ENCODE assay signal across 29 mouse cellular contexts in the genomic region with DNA sequence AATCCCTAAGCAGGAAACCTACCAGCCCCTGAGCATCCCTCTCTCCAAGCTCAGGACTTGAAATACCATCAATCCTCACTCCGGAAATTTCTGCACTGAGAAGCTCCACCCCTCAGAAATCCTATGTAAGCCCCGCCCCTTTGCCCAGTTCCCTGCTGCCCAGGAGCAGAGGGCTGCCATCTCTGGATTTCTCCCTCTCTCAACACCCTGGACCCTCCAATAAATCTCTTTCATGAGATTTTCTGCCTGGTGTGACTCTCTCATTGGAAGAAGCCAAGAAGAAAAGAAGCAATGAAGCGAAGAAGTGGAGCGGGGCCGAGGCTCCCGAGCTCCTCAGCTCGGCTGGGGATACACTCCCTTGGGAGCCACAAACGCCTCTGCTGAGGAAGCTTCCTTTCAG. TPM values are rescaled to one million over a fixed set of nuclear protein-coding genes. Genes with fewer than 3 reads are reported as not detected.
DNase-seq lines count a peak whose midpoint lies in the region; ATAC-seq and TF ChIP-seq lines count a peak whose summit lies in the region.
"Had no signal": no experiment of that assay in that cellular context is flagged by ENCODE, and none has a peak within 500 bp of the region (broad histone marks: within the 10 kb centered on the region; RNA-seq: fewer than 3 reads in every experiment).

No protein-coding gene starts in this region.

- H3K4me3 ChIP-seq in forebrain, embryonic 11.5 days (ENCODE audit: low read depth, low read length): no peak overlapping the region
- no peak overlapping the region for H3K4me3 ChIP-seq in forebrain, embryonic 16.5 days (replicated peaks; ENCODE audit: low read length)
- no peak overlapping the region for H3K4me3 ChIP-seq in hindbrain, postnatal 0 days (ENCODE audit: low read length)
- no peak overlapping the region for H3K4me3 ChIP-seq in hindbrain, embryonic 12.5 days
- H3K4me3 ChIP-seq in testis, adult 2 months (ENCODE audit: control insufficient read depth, low read depth, low read length): 0 out of 2 replicates have a peak overlapping the region, but pooled peaks have one; percentile 9
- H3K4me3 ChIP-seq in left cerebral cortex, adult 2 months: no peak overlapping the region
- H3K4me3 ChIP-seq: embryonic facial prominence, embryonic 10.5 days; myocyte had no signal

- ATAC-seq in forebrain, embryonic 11.5 days (replicated peaks; ENCODE audit: low FRiP score): peak; percentile 66; the same call in 1 of the 2 replicates
- ATAC-seq in forebrain, embryonic 16.5 days: no peak
- 0 out of 2 replicates have a peak, but pooled peaks have one; percentile 27 for ATAC-seq in hindbrain, postnatal 0 days
- ATAC-seq in hindbrain, embryonic 12.5 days (ENCODE audit: low FRiP score): no peak
- ATAC-seq: intestine, embryonic 16.5 days; midbrain, embryonic 16.5 days had no signal

- TF ChIP-seq CTCF in hindbrain, postnatal 0 days (IDR thresholded peaks at IDR 0.05; ENCODE audit: low read depth): no peak
- TF ChIP-seq CTCF in testis, adult 2 months (IDR thresholded peaks at IDR 0.05; ENCODE audit: control insufficient read depth, insufficient read depth, insufficient replicate concordance, low read depth, low read length): no peak
- TF ChIP-seq CTCF in left cerebral cortex, adult 2 months (IDR thresholded peaks at IDR 0.05): no peak

- intact Hi-C loops in left cerebral cortex, adult 2 months (cut with DNase I): no loop called here

- H3K9me3 ChIP-seq in forebrain, embryonic 11.5 days (ENCODE audit: control insufficient read depth, low read length): no peaks in the 10 kb centered on the region
- H3K9me3 ChIP-seq in forebrain, embryonic 16.5 days (ENCODE audit: control insufficient read depth, low read length): no peaks in the 10 kb centered on the region
- H3K9me3 ChIP-seq in hindbrain, postnatal 0 days (ENCODE audit: low read length): no peaks in the 10 kb centered on the region
- no peaks in the 10 kb centered on the region for H3K9me3 ChIP-seq in hindbrain, embryonic 12.5 days (replicated peaks)
- H3K9me3 ChIP-seq: embryonic facial prominence, embryonic 10.5 days had no signal

- no peak overlapping the region for H3K27ac ChIP-seq in forebrain, embryonic 11.5 days (ENCODE audit: low read depth, low read length)
- no peak overlapping the region for H3K27ac ChIP-seq in forebrain, embryonic 16.5 days (ENCODE audit: low read length)
- H3K27ac ChIP-seq in hindbrain, postnatal 0 days: no peak overlapping the region
- no peak overlapping the region for H3K27ac ChIP-seq in hindbrain, embryonic 12.5 days
- H3K27ac ChIP-seq in testis, adult 2 months (ENCODE audit: control insufficient read depth, insufficient read depth, low read depth, low read length): no peak overlapping the region
- no peak overlapping the region for H3K27ac ChIP-seq in left cerebral cortex, adult 2 months
- H3K27ac ChIP-seq: embryonic facial prominence, embryonic 10.5 days had no signal

- H3K4me2 ChIP-seq in forebrain, embryonic 11.5 days (ENCODE audit: low read depth, low read length, severe bottlenecking): no peak overlapping the region
- no peak overlapping the region for H3K4me2 ChIP-seq in forebrain, embryonic 16.5 days (ENCODE audit: low read length)
- no peak overlapping the region for H3K4me2 ChIP-seq in hindbrain, postnatal 0 days (ENCODE audit: low read depth, low read length)
- no peak overlapping the region for H3K4me2 ChIP-seq in hindbrain, embryonic 12.5 days (replicated peaks)

- no peak for TF ChIP-seq POLR2A in testis, adult 2 months (IDR thresholded peaks at IDR 0.05; ENCODE audit: control insufficient read depth, low read depth, low read length)

- no peak overlapping the region for H3K9ac ChIP-seq in forebrain, embryonic 11.5 days (ENCODE audit: low read length)
- no peak overlapping the region for H3K9ac ChIP-seq in forebrain, embryonic 16.5 days (replicated peaks; ENCODE audit: low read depth, low read length)
- no peak overlapping the region for H3K9ac ChIP-seq in hindbrain, postnatal 0 days (replicated peaks; ENCODE audit: low read length)
- H3K9ac ChIP-seq in hindbrain, embryonic 12.5 days: no peak overlapping the region

- no peaks in the 10 kb centered on the region for H3K4me1 ChIP-seq in forebrain, embryonic 11.5 days (replicated peaks; ENCODE audit: control insufficient read depth, insufficient read depth, low read length)
- no peaks in the 10 kb centered on the region for H3K4me1 ChIP-seq in forebrain, embryonic 16.5 days (replicated peaks; ENCODE audit: control insufficient read depth, insufficient read depth, low read length)
- no peaks in the 10 kb centered on the region for H3K4me1 ChIP-seq in hindbrain, postnatal 0 days (ENCODE audit: insufficient read depth, low read length)
- H3K4me1 ChIP-seq in hindbrain, embryonic 12.5 days: no peaks in the 10 kb centered on the region
- H3K4me1 ChIP-seq in testis, adult 2 months (ENCODE audit: control insufficient read depth, insufficient read depth, low read length): peaks cover 12% of the 10 kb centered on the region
- H3K4me1 ChIP-seq: embryonic facial prominence, embryonic 10.5 days had no signal

- no peaks in the 10 kb centered on the region for H3K27me3 ChIP-seq in forebrain, embryonic 11.5 days (ENCODE audit: control insufficient read depth, insufficient read depth, low read length)
- no peaks in the 10 kb centered on the region for H3K27me3 ChIP-seq in forebrain, embryonic 16.5 days (replicated peaks; ENCODE audit: control insufficient read depth, insufficient read depth, low read length)
- H3K27me3 ChIP-seq in hindbrain, postnatal 0 days (ENCODE audit: insufficient read depth, low read length): no peaks in the 10 kb centered on the region
- no peaks in the 10 kb centered on the region for H3K27me3 ChIP-seq in hindbrain, embryonic 12.5 days
- no peaks in the 10 kb centered on the region for H3K27me3 ChIP-seq in testis, adult 2 months (ENCODE audit: control insufficient read depth, insufficient read depth, low read length)

- WGBS in forebrain, embryonic 11.5 days: 41% methylated on average over 8 of the region's 8 CpGs
- 23% methylated on average over 8 of the region's 8 CpGs for WGBS in forebrain, embryonic 16.5 days
- 32% methylated on average over 8 of the region's 8 CpGs for WGBS in hindbrain, postnatal 0 days
- WGBS in hindbrain, embryonic 12.5 days: 41% methylated on average over 8 of the region's 8 CpGs

- DNase-seq in forebrain, embryonic 11.5 days (ENCODE audit: low spot score): no peak
- DNase-seq in hindbrain, postnatal 0 days (ENCODE audit: low spot score): no peak
- no peak for DNase-seq in testis, postnatal 10 days (ENCODE audit: low spot score)
- no peak for DNase-seq in left cerebral cortex, adult 2 months (ENCODE audit: extremely low spot score in 1 of 2, low spot score in 2 of 2)
- DNase-seq: adrenal gland, postnatal 14 days; cerebellum, adult 9-10 months; gastrocnemius, postnatal 36 days; kidney, postnatal 10 days; right cerebral cortex, postnatal 14 days; thymus, postnatal 25 days had no signal

- H3K36me3 ChIP-seq in forebrain, embryonic 11.5 days (ENCODE audit: control insufficient read depth, insufficient read depth, low read length): no peaks in the 10 kb centered on the region
- H3K36me3 ChIP-seq in forebrain, embryonic 16.5 days (ENCODE audit: control insufficient read depth, insufficient read depth): no peaks in the 10 kb centered on the region
- no peaks in the 10 kb centered on the region for H3K36me3 ChIP-seq in hindbrain, postnatal 0 days (ENCODE audit: insufficient read depth, low read length)
- H3K36me3 ChIP-seq in hindbrain, embryonic 12.5 days: no peaks in the 10 kb centered on the region
- no peaks in the 10 kb centered on the region for H3K36me3 ChIP-seq in testis, adult 2 months (ENCODE audit: control insufficient read depth, insufficient read depth, low read length)
- H3K36me3 ChIP-seq: embryonic facial prominence, embryonic 10.5 days had no signal

RNA-seq across cellular contexts. Expression of a gene that starts 18.6 kb away (rescaled TPM):
- 0.31 and 0.51 TPM in 2 replicates for polyA plus RNA-seq in forebrain, embryonic 11.5 days (2014; fragmentation: Nextera tagmentation; extraction: Ambion mirVana)
- not detected in 2 replicates for polyA plus RNA-seq in forebrain, embryonic 16.5 days (2015; fragmentation: Nextera tagmentation; extraction: Ambion mirVana)
- not detected in 2 replicates for total RNA-seq in hindbrain, postnatal 0 days (2014; rRNA removed)
- polyA plus RNA-seq in hindbrain, postnatal 0 days (2015; fragmentation: Nextera tagmentation; extraction: Ambion mirVana): not detected in 2 replicates
- 0.17 and 0.68 TPM in 2 replicates for polyA plus RNA-seq in hindbrain, embryonic 12.5 days (2016; fragmentation: Nextera tagmentation; extraction: Ambion mirVana)
- not detected in 2 replicates for polyA plus RNA-seq in testis, adult 2 months (2012; rRNA removed)
- not detected for total RNA-seq in left cerebral cortex, adult 2 months (2021)
- total RNA-seq: adrenal gland, postnatal 14 days; gastrocnemius, adult 18-20 months; gastrocnemius, postnatal 36 days; hematopoietic stem cell, adult 5-6 weeks; layer of hippocampus, adult 18-20 months; layer of hippocampus, postnatal 25 days; left cerebral cortex, postnatal 10 days; liver, adult 2 months; megakaryocyte-erythroid progenitor cell, adult 5-6 weeks; neutrophil, adult 5-6 weeks had no signal
- polyA plus RNA-seq: embryonic facial prominence, embryonic 10.5 days; heart, embryonic 16.5 days; intestine, embryonic 16.5 days; limb, embryonic 11.5 days; liver, adult 2 months; liver, embryonic 16.5 days; lung, embryonic 16.5 days; midbrain, embryonic 16.5 days; myocyte had no signal

RNA-seq across cellular contexts. Expression of a gene that starts 20.5 kb away (rescaled TPM):
- not detected in 2 replicates for polyA plus RNA-seq in forebrain, embryonic 11.5 days (2014; fragmentation: Nextera tagmentation; extraction: Ambion mirVana)
- 0.33 and 0.46 TPM in 2 replicates for polyA plus RNA-seq in forebrain, embryonic 16.5 days (2015; fragmentation: Nextera tagmentation; extraction: Ambion mirVana)
- total RNA-seq in hindbrain, postnatal 0 days (2014; rRNA removed): 1.7 TPM in 2 replicates
- polyA plus RNA-seq in hindbrain, postnatal 0 days (2015; fragmentation: Nextera tagmentation; extraction: Ambion mirVana): 2.7 and 3.1 TPM in 2 replicates
- 0.50 and 0.57 TPM in 2 replicates for polyA plus RNA-seq in hindbrain, embryonic 12.5 days (2016; fragmentation: Nextera tagmentation; extraction: Ambion mirVana)
- 0.08 TPM in 1 of 2 replicates, not detected in the other for polyA plus RNA-seq in testis, adult 2 months (2012; rRNA removed)
- total RNA-seq in left cerebral cortex, adult 2 months (2021): not detected
- total RNA-seq: adrenal gland, postnatal 14 days; gastrocnemius, adult 18-20 months; gastrocnemius, postnatal 36 days; hematopoietic stem cell, adult 5-6 weeks; layer of hippocampus, adult 18-20 months; layer of hippocampus, postnatal 25 days; left cerebral cortex, postnatal 10 days; liver, adult 2 months; megakaryocyte-erythroid progenitor cell, adult 5-6 weeks; neutrophil, adult 5-6 weeks had no signal
- polyA plus RNA-seq: embryonic facial prominence, embryonic 10.5 days; intestine, embryonic 16.5 days; liver, adult 2 months; liver, embryonic 16.5 days; lung, embryonic 16.5 days had no signal

RNA-seq across cellular contexts. Expression of a gene that starts 36.1 kb away (rescaled TPM):
- polyA plus RNA-seq in forebrain, embryonic 11.5 days (2014; fragmentation: Nextera tagmentation; extraction: Ambion mirVana): not detected in 2 replicates
- polyA plus RNA-seq in forebrain, embryonic 16.5 days (2015; fragmentation: Nextera tagmentation; extraction: Ambion mirVana): not detected in 2 replicates
- not detected in 2 replicates for total RNA-seq in hindbrain, postnatal 0 days (2014; rRNA removed)
- not detected in 2 replicates for polyA plus RNA-seq in hindbrain, postnatal 0 days (2015; fragmentation: Nextera tagmentation; extraction: Ambion mirVana)
- not detected in 2 replicates for polyA plus RNA-seq in hindbrain, embryonic 12.5 days (2016; fragmentation: Nextera tagmentation; extraction: Ambion mirVana)
- polyA plus RNA-seq in testis, adult 2 months (2012; rRNA removed): 0.10 TPM in 1 of 2 replicates, not detected in the other
- total RNA-seq in left cerebral cortex, adult 2 months (2021): 1 to 10 TPM in 1 of 2 experiments, not detected in 1; 2.0 TPM
- total RNA-seq: adrenal gland, postnatal 14 days; gastrocnemius, adult 18-20 months; gastrocnemius, postnatal 36 days; hematopoietic stem cell, adult 5-6 weeks; layer of hippocampus, postnatal 25 days; left cerebral cortex, postnatal 10 days; liver, adult 2 months; megakaryocyte-erythroid progenitor cell, adult 5-6 weeks; neutrophil, adult 5-6 weeks had no signal
- polyA plus RNA-seq: embryonic facial prominence, embryonic 10.5 days; heart, embryonic 16.5 days; intestine, embryonic 16.5 days; liver, adult 2 months; liver, embryonic 16.5 days; lung, embryonic 16.5 days; midbrain, embryonic 16.5 days; myocyte had no signal

RNA-seq across cellular contexts. Expression of a gene that starts 49.3 kb away (rescaled TPM):
- not detected in 2 replicates for polyA plus RNA-seq in forebrain, embryonic 11.5 days (2014; fragmentation: Nextera tagmentation; extraction: Ambion mirVana)
- not detected in 2 replicates for polyA plus RNA-seq in forebrain, embryonic 16.5 days (2015; fragmentation: Nextera tagmentation; extraction: Ambion mirVana)
- total RNA-seq in hindbrain, postnatal 0 days (2014; rRNA removed): not detected in 2 replicates
- polyA plus RNA-seq in hindbrain, postnatal 0 days (2015; fragmentation: Nextera tagmentation; extraction: Ambion mirVana): 0.09 and 0.19 TPM in 2 replicates
- not detected in 2 replicates for polyA plus RNA-seq in hindbrain, embryonic 12.5 days (2016; fragmentation: Nextera tagmentation; extraction: Ambion mirVana)
- not detected in 2 replicates for polyA plus RNA-seq in testis, adult 2 months (2012; rRNA removed)
- total RNA-seq in left cerebral cortex, adult 2 months (2021): not detected
- total RNA-seq: adrenal gland, postnatal 14 days; gastrocnemius, adult 18-20 months; gastrocnemius, postnatal 36 days; left cerebral cortex, postnatal 10 days; liver, adult 2 months; megakaryocyte-erythroid progenitor cell, adult 5-6 weeks; neutrophil, adult 5-6 weeks had no signal
- polyA plus RNA-seq: embryonic facial prominence, embryonic 10.5 days; heart, embryonic 16.5 days; intestine, embryonic 16.5 days; limb, embryonic 11.5 days; liver, adult 2 months; liver, embryonic 16.5 days; lung, embryonic 16.5 days; midbrain, embryonic 16.5 days; myocyte had no signal

Comparison
In these comparisons a context has a peak if more than half of its experiments do, and no peak if none do; other contexts are left out.
1. ATAC-seq: peak in forebrain, embryonic 11.5 days (single experiment) and hindbrain, postnatal 0 days (single experiment); none in forebrain, embryonic 16.5 days (single experiment) and hindbrain, embryonic 12.5 days (single experiment).